Mouse (Mus musculus): ENCODE results near the gene Ankrd36. TPM values are rescaled to one million over a fixed set of nuclear protein-coding genes. Genes with fewer than 3 reads are reported as not detected.

Gene Ankrd36
- polyA plus RNA-seq, 1 experiment from 2014 or later, result 1.9 TPM

DNA sequence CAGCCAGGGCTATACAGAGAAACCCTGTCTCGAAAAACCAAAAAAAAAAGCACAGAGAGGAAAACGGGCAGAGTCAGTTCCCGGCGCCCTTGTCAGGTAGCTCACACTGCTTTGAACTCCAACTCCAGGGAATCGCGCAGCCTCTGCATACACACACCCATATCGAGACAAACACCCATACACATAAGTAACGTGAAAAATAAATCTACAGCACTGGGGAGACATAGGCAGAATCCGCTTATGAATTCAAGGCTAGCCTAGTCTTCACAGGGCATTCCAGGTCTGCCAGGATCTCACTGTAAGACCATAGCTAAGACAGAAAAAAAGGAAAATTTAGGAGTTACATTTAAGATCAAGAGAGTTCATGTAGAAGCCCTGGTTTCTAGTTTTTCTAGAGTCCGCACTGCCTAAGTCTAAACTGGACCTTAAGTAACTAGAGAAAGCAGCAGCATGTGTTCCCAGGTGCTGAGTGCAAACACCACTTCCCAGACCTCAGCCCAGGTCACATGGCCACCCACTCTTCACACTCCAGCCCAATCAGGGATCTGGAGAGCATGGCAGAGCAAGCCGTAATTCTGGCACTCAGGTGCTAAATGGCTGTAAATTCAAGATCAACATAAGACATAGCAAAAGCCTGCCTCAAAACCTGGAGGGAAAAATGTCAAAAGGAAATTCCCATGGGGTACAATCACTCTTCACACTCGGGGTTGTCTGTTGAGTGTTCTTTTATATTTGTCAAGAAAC lies 149.3 kb downstream of the Ankrd36 start:
- DNase-seq (no peak), ATAC-seq (no peak)
- H3K27ac ChIP-seq (ENCODE audit: low read depth), result no peak overlapping the region
- peaks cover 38% of the 10 kb centered on the region for H3K36me3 ChIP-seq (replicated peaks; ENCODE audit: insufficient read depth, low read length)
- no peak overlapping the region for H3K4me3 ChIP-seq (ENCODE audit: low read depth, low read length)
- no peaks in the 10 kb centered on the region for H3K9me3 ChIP-seq (ENCODE audit: low read length)
- WGBS (ENCODE audit: insufficient replicate concordance), result 88% methylated on average over 12 of the region's 12 CpGs
- H3K27me3 ChIP-seq (ENCODE audit: insufficient read depth, low read length), result no peaks in the 10 kb centered on the region
- H3K4me2 ChIP-seq (ENCODE audit: low read depth, low read length), result no peak overlapping the region
- TF ChIP-seq CTCF (IDR thresholded peaks at IDR 0.05; ENCODE audit: low read depth) (no peak), EP300 (IDR thresholded peaks at IDR 0.05; ENCODE audit: low read depth) (no peak)
- H3K9ac ChIP-seq (replicated peaks), result no peak overlapping the region
- no peaks in the 10 kb centered on the region for H3K4me1 ChIP-seq (ENCODE audit: insufficient read depth)

DNA sequence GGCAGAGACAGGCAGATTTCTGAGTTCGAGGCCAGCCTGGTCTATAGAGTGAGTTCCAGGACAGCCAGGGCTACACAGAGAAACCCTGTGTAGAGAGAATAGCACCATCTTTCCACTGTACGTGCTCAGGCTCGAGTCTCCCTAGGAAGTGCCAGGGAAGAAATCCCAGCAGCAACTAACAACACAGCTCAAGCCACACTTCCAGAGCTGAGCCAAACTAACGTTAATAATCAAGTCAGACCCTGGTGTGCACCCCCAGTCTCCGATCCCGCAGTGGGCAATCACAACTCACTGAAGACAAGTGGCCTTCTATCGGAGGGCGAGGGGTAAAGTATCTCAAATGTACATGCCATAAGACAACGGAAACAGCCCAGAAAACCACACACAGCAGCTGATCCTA lies 160.1 kb downstream of the Ankrd36 start:
- DNase-seq (no peak), ATAC-seq (no peak)
- H3K36me3 ChIP-seq (replicated peaks; ENCODE audit: insufficient read depth, low read length), result peaks cover 3% of the 10 kb centered on the region; the same call in 1 of the 2 replicates
- no peak overlapping the region for H3K27ac ChIP-seq (ENCODE audit: low read depth)
- H3K4me1 ChIP-seq (ENCODE audit: insufficient read depth), result peaks cover 13% of the 10 kb centered on the region
- no peaks in the 10 kb centered on the region for H3K9me3 ChIP-seq (ENCODE audit: low read length)
- no peak for TF ChIP-seq CTCF (IDR thresholded peaks at IDR 0.05; ENCODE audit: low read depth)
- no peak for TF ChIP-seq EP300 (IDR thresholded peaks at IDR 0.05; ENCODE audit: low read depth)
- 79% methylated on average over 9 of the region's 9 CpGs for WGBS (ENCODE audit: insufficient replicate concordance)
- no peak overlapping the region for H3K9ac ChIP-seq (replicated peaks)
- no peak overlapping the region for H3K4me3 ChIP-seq (ENCODE audit: low read depth, low read length)
- no peaks in the 10 kb centered on the region for H3K27me3 ChIP-seq (ENCODE audit: insufficient read depth, low read length)
- no peak overlapping the region for H3K4me2 ChIP-seq (ENCODE audit: low read depth, low read length)

DNA sequence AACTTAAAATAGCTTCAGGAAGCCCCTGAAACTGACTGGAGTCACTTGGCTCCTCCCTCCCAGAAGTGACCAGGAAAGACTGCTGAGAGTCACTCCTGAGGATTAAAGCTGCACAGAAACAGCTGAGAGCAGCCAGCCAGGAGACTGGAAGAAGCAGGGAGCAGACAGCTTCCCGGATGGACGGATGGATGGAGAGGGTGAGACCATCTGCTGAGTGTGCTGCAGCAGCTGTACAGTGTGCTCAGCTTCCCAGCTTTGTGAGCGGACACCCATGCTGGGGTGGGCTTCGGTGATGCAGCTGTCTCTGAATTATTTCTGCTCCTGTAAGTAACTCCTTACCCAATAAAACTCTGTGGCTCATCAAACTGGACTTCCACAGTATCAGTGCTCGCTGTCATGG lies 162.9 kb downstream of the Ankrd36 start:
- Histone ChIP-seq H3K27ac (ENCODE audit: low read depth) (no peak overlapping the region), H3K4me3 (ENCODE audit: low read depth, low read length) (no peak overlapping the region), H3K36me3 (replicated peaks; ENCODE audit: insufficient read depth, low read length) (no peaks in the 10 kb centered on the region), H3K9ac (replicated peaks) (no peak overlapping the region), H3K4me1 (ENCODE audit: insufficient read depth) (peaks cover 13% of the 10 kb centered on the region), H3K9me3 (ENCODE audit: low read length) (no peaks in the 10 kb centered on the region), H3K27me3 (ENCODE audit: insufficient read depth, low read length) (no peaks in the 10 kb centered on the region), H3K4me2 (ENCODE audit: low read depth, low read length) (no peak overlapping the region)
- no peak for TF ChIP-seq CTCF (IDR thresholded peaks at IDR 0.05; ENCODE audit: low read depth)
- no peak for TF ChIP-seq EP300 (IDR thresholded peaks at IDR 0.05; ENCODE audit: low read depth)
- ATAC-seq, result no peak
- 83% methylated on average over 5 of the region's 5 CpGs for WGBS (ENCODE audit: insufficient replicate concordance)
- DNase-seq, result no peak

DNA sequence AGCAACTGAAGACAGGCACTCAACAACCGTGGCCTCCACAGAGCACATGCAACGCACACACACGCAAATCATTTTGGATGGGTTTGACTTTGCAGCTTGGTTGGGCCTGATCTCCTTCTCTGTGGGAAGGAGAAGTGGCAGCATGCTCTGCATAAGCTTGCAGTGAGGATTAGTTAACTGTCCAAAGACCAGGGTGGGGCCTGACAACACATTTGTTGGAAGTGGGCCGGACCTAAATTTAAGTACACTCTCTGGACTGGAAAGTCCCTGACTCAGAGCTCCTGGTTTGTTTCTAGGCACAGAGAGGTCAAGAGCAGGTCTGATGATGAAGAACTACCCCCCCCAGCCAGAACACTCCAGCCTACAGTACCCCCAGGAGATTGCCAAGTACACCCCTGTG lies 164.8 kb downstream of the Ankrd36 start:
- no peaks in the 10 kb centered on the region for H3K36me3 ChIP-seq (replicated peaks; ENCODE audit: insufficient read depth, low read length)
- TF ChIP-seq CTCF (IDR thresholded peaks at IDR 0.05; ENCODE audit: low read depth), result no peak
- no peak for TF ChIP-seq EP300 (IDR thresholded peaks at IDR 0.05; ENCODE audit: low read depth)
- peaks cover 12% of the 10 kb centered on the region for H3K4me1 ChIP-seq (ENCODE audit: insufficient read depth)
- no peaks in the 10 kb centered on the region for H3K27me3 ChIP-seq (ENCODE audit: insufficient read depth, low read length)
- no peak overlapping the region for H3K27ac ChIP-seq (ENCODE audit: low read depth)
- WGBS (ENCODE audit: insufficient replicate concordance), result 76% methylated on average over 4 of the region's 4 CpGs
- H3K4me3 ChIP-seq (ENCODE audit: low read depth, low read length), result no peak overlapping the region
- H3K9me3 ChIP-seq (ENCODE audit: low read length), result no peaks in the 10 kb centered on the region
- H3K4me2 ChIP-seq (ENCODE audit: low read depth, low read length), result no peak overlapping the region
- no peak overlapping the region for H3K9ac ChIP-seq (replicated peaks)
- ATAC-seq (no peak), DNase-seq (no peak)

DNA sequence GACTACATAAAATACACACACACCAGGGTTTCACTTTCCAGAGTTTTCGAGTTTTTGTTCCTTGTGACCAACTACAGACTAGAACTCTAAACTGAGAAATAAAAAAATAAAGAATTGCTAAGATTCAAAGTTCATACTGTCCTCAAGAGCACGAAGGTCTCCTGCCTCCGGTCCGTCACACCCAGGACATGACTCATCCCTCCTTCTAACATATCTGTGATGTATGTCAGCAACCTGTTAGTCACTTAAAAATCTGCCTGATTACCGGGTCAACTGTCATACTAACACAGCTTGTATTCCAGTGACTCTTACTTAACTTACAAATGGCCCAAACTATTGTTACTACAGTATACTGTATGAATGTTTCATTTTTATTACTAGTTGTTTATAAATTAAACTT lies 167.7 kb downstream of the Ankrd36 start:
- Histone ChIP-seq H3K27me3 (ENCODE audit: insufficient read depth, low read length) (no peaks in the 10 kb centered on the region), H3K36me3 (replicated peaks; ENCODE audit: insufficient read depth, low read length) (no peaks in the 10 kb centered on the region), H3K27ac (ENCODE audit: low read depth) (no peak overlapping the region), H3K4me2 (ENCODE audit: low read depth, low read length) (no peak overlapping the region), H3K9ac (replicated peaks) (no peak overlapping the region), H3K4me3 (ENCODE audit: low read depth, low read length) (no peak overlapping the region), H3K4me1 (ENCODE audit: insufficient read depth) (peaks cover 18% of the 10 kb centered on the region), H3K9me3 (ENCODE audit: low read length) (no peaks in the 10 kb centered on the region)
- no peak for DNase-seq
- no peak for TF ChIP-seq EP300 (IDR thresholded peaks at IDR 0.05; ENCODE audit: low read depth)
- no peak for TF ChIP-seq CTCF (IDR thresholded peaks at IDR 0.05; ENCODE audit: low read depth)
- no peak for ATAC-seq
- WGBS (ENCODE audit: insufficient replicate concordance), result 70% methylated on average over 5 of the region's 5 CpGs

Other genes starting within 250 kb of the Ankrd36 start
- gene Znrf3, start 124.8 kb upstream of the Ankrd36 start, polyA plus RNA-seq (2015; fragmentation: Nextera tagmentation; extraction: Ambion mirVana), result 3.9 and 4.5 TPM in 2 replicates
- gene Xbp1, start 49.0 kb upstream of the Ankrd36 start, polyA plus RNA-seq (2015; fragmentation: Nextera tagmentation; extraction: Ambion mirVana), result 119 and 137 TPM in 2 replicates
- gene Ccdc117, start 27.5 kb upstream of the Ankrd36 start, polyA plus RNA-seq (2015; fragmentation: Nextera tagmentation; extraction: Ambion mirVana), result 5.5 and 6.0 TPM in 2 replicates
- gene Mrps24, start 146.0 kb downstream of the Ankrd36 start, polyA plus RNA-seq (2015; fragmentation: Nextera tagmentation; extraction: Ambion mirVana), result 119 and 122 TPM in 2 replicates
- 7.1 and 8.2 TPM in 2 replicates for gene Urgcp, start 192.7 kb downstream of the Ankrd36 start, polyA plus RNA-seq (2015; fragmentation: Nextera tagmentation; extraction: Ambion mirVana)
- 31.7 and 36.6 TPM in 2 replicates for gene Dbnl, start 218.8 kb downstream of the Ankrd36 start, polyA plus RNA-seq (2015; fragmentation: Nextera tagmentation; extraction: Ambion mirVana)
- gene Pgam2, start 234.0 kb downstream of the Ankrd36 start, polyA plus RNA-seq (2015; fragmentation: Nextera tagmentation; extraction: Ambion mirVana), result 1.1 and 16.6 TPM in 2 replicates